Mouse (Mus musculus) erythroid progenitor cell, adult 5-6 weeks (primary cell): ENCODE data around the gene Hs3st1. TPM values are rescaled to one million over a fixed set of nuclear protein-coding genes. Genes with fewer than 3 reads are reported as not detected.
"Not testable (repeated sequence)": the region's sequence is repeated elsewhere in the genome, so short reads cannot be mapped to it uniquely, and the experiment has no call there.

Experiments used
- ATAC-seq: replicated peaks from 2 replicates; pipeline ENCODE4 v1.8.0; 2016; ENCODE audit warnings: moderate number of reproducible peaks, mild to moderate bottlenecking, moderate TSS enrichment, inconsistent platforms; ENCODE audit not compliant: poor library complexity, low FRiP score, severe bottlenecking
- total RNA-seq, 2 experiments: library from RNA; stranded (forward) in 1 of 2; stranded (reverse) in 1 of 2; fragments of 150-400 nt in 1 of 2; fragments of 186-747, 209-891 nt in 1 of 2; gene quantifications; 2 replicates each; pipeline versions ENCODE4 v1.2.3 to v1.2.4; 2015 to 2017; ENCODE audit warnings: low replicate concordance in 2 of 2

Hs3st1 gene
- total RNA-seq (2015; ENCODE audit: low replicate concordance) (not detected in 2 replicates), total RNA-seq (2017; ENCODE audit: low replicate concordance) (0.45 TPM in 1 of 2 replicates, not detected in the other)

DNA sequence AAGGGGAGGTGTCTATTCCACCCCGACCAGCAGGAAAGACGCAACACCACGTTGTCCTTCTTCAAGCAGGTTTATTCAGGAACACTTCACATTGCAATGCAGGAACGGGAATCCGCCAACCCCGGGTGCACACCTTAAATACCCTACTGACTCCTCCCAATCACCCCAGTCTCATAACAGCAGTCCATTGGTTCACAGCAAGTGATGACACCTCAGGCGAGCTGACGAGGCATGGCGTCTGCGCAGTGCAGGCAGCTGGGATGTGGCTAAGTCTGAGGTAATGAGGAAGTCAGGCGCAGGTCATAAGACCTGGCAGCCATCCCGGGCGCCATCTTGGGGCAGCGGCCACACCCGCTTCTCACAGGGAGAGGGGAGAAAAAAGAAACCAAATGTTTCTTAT lies at the start of gene Hs3st1:
Gene Hs3st1 (minus strand): TSS at position 101 of the 400 bp plus-strand sequence.
- ATAC-seq = not testable (repeated sequence)

DNA sequence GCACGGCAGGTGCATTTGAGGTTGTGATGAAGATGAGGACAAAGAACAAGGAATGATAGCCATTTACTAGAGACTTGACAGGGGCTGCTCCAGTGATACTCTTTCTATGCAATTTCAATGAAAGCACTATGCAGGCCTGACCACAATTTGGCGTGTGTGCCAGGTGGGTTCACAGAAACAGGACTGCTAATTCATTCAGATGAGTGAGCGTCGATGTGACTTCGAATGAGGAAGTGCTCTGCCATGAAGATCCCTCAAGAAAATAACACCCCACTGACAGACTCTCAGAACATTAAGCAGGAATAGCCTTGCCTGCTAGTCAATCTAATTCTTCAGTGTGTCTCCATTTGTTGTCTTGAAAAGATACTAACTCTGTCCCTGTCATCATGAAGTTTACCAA lies 49.4 kb upstream of the Hs3st1 start:
- no peak for ATAC-seq

DNA sequence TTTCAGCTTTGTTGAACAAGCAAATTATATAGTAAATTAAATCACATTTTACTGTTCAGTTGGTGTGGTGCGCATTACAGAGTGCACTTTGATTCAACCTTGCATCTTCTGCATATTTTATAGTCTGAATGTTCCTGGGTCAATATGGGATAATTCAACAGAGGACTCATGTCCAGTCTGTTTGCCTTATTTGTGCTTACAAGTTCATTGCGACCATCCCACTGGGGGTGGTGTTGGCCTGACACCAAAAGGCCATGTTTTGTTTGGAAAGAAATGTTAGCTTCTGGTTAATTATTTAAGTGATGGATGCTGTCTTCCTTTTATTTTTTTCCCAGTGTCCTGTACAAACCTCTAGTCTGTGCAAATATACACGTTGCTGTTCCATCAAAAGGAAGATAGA lies 48.7 kb upstream of the Hs3st1 start:
- no peak for ATAC-seq

DNA sequence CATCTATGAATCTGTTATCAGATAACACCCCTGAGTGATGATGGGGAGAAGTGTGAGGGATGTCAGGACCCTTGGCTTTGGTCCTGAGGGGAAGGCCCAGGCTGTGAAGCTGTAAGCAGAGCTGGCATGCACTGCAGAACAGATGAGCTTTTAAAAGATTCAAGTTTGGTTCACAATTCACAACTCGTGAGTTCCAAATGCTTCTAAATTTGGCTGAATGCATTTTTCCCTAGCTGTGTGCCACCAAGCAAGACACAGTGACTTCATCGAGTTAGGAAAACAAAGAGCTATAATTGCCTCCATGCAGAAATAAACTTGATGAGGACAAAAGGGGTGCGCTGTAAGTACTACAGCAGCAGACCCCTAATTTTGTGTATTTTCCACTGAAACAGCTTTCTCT lies 48.2 kb upstream of the Hs3st1 start:
- no peak for ATAC-seq

DNA sequence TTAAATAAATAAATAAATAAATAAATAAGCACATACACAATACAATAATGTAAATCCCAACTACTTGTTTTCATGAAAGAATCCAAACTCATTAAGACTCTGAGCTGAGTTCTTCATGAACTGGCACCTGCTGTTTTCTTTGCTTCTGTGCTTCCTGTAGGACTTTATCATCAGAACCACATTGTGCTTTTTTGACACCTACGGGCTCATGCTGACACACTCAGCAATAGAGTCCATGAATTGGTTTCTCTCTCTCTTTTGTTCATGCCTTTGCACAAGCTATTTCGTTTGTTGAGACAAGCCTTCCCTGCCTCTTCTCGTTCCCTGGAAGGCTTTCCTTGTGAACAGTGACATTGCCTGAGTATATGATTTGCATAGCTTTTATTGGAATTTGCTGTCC lies 46.8 kb upstream of the Hs3st1 start:
- no peak for ATAC-seq

DNA sequence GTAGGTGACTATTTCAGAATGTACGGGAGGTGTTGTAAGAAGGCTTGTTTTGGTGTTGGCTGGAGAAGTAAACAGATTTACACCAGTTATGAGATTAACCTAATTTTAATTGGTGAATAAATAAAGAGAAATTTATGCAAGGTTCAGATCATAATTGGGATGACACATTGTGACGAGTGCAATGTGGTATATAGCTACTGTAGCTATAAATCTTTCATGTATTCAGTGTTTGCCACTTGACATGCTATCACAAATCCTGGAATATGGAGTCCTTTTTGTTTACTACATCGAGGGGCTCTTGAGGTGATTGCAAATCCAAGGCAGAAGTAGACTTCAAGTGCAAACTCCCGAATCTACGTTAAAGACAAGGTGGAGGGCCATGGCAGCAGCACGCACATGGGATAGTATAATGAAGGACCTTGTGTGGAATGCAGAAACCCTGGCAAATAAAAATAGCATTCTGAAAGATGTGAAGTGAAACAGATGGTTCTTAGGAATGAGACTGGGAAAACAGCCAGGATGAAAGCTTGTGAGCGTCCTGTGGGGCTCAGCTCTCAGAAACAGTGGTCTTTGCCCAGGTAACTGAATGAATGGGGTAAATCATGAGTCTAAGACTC lies 21.9 kb upstream of the Hs3st1 start:
- ATAC-seq = no peak

DNA sequence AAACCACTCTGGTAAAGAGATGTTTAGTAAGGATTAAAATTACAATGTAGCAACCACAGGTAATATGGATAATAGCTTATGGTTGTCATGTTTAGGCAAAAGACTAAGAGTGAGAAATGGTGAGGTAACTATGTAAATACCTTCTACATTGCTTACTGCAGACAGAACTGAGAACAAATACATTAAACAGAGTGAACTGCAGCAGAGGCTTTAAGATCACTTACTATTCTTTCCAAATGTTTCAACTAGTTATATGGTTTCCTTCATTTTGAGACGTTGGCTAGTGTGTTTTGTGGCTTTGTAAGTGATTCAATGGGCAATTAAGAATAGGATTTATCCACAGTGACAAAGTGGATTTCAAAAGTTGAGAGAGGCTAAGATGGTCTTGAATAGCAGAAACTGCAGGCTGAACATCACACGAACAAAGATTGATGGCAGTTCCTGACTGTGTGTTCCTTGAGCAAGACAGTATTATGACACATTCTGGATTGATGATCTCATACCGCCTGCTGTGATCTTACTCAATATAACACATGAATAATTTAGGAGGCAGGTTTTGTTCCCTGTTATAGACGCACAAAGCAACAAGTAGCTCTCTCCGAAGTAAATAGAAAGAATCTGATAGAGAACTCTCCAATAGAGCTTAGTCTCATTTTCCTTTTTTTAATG lies 16.5 kb upstream of the Hs3st1 start:
- ATAC-seq = no peak

DNA sequence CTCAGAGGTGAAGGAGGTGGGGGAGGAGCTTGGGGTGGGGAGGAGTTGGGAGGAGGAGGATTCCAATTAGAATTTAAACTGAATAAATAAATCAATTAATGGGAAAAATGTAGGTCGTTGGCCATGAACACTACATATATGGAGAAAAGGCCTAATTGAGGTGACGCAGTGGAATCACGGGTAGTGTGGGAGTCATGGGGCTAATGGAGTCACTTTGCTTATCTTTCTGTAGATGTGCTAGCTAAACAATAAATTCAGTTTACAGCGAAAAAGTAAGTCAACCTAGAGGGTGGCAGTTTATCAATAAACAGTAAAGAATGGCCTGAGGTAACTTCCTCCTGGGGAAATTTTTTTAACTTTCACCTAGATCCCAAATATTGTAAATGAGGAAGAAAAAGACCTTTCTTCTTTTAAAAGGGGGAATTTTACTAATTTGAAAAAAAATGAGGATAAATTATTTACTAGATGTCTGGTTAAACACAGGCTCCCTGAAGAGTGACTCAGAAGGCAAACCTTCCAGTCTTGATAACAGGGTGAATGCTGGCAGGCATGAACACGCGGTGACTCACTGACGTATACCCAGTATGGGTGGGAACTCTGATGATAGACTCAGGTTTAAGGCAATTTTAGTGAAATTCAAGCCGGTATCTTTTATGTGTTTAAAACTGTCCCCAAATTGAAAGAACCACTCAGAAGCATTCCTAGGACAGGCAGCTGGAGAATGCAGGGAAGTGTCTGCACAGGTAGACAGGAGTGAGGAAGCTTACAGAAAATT lies 6.6 kb upstream of the Hs3st1 start:
- no peak for ATAC-seq

DNA sequence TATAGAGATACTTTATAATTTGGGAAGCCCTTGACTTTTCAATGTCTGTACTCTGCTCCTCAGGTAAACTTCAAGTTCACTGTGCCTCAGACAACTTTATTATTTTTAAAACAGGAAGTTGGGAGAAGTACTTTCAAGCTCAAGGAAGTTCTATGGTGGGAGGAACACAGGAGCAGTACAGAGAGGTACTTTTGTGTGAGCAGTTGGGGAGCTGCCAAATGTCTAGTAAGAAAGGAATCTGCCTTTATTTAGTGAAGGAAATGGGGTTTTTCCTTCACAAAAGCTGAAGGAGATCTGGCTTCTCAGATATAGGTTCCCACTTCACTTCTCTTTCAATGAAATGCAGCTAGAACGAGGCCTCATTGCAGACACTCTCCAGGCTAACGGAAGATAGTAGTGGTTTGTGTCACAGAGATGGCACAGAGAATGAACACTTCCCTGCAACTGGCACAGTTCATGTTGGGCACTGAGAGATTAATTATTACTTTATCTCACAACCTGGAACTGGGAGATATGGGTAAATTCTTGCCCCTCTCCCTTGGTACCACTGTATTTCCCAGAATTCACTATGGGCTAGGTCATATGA lies 3.7 kb upstream of the Hs3st1 start:
- ATAC-seq = no peak

DNA sequence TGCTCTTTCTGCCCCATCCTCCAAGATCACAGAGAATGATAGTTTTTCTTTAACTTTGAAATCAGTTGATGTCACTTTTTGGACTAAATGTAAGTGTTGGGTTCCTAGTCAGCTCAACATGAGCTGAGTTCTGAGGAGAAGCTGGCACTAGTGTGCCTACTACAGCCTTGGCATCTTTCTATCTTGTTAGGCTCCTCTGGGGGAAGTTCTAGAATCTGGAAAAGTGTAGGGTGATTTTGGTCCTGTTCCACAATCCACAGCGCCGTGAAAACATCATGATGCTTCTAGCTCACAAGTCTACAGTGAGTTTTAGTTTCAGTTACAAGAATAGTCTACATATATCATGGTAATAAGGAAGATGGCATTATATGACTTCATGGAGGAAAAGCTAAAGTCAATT lies 18.4 kb downstream of the Hs3st1 start:
- ATAC-seq = no peak

DNA sequence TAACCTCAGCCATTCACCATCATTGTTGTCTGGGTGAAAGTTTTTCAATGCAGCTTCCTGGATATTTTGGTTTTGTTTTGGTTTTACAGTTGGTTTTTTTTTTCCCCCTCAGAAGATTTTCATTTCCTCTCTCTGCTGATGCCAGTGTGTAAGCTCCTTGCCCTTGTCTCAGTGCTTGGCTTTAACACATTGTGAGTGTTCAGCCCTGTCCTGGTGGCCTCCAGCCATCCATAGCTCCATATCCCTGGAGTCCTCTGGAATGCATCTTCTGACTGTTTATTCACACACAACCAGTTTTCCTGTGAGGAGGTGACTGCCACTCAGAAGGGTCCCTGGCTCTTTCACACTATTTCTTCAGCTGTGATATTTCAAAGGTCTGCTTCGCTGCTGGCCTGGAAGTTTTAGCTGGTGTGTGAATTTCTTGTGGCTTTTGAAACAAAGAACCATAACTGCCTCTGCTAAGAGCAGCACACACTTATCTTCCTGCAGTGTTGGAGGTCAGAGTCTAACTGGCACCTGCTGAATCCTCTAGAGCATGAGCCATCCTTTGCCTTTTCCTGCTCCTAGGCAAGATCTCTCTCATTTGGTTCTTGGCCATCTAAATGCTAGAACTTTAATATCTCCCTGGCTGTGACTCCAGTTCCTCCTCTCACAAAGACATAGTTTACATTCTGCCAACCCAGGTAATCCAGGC lies 21.4 kb downstream of the Hs3st1 start:
- no peak for ATAC-seq

DNA sequence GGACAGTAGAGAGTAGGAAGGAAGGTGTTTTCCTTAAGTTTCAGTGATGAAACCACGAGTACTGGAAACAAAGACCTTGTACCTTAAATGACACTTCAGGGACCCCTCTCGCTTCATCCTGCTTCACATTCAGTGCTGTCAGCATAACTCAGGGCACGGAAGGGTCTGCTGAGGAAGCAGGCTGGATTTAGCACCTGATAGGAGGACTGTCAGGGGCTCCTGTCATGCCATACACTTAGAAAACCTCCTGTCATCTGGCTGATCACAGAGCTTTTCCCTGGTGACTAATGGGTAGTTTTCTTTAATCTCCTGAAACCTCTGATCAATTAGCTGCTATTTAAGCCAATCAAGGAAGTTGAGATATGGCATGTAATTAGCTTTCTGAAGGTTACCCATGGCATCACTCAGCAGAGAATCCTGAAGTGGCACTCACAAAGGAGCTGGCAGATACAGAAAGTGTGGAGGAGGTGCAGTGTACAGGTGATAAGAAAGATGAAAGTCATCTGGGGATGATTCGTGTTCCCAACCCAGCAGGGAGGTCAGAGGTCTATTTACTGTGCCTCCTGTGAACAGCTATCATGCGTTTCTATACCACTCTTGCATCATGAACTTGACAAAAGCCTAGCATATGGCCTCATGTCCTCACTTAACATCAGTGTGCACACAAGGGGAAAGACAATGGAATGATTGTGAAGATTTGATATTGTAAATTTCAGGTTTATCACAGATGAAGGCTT lies 22.1 kb downstream of the Hs3st1 start:
- no peak for ATAC-seq

DNA sequence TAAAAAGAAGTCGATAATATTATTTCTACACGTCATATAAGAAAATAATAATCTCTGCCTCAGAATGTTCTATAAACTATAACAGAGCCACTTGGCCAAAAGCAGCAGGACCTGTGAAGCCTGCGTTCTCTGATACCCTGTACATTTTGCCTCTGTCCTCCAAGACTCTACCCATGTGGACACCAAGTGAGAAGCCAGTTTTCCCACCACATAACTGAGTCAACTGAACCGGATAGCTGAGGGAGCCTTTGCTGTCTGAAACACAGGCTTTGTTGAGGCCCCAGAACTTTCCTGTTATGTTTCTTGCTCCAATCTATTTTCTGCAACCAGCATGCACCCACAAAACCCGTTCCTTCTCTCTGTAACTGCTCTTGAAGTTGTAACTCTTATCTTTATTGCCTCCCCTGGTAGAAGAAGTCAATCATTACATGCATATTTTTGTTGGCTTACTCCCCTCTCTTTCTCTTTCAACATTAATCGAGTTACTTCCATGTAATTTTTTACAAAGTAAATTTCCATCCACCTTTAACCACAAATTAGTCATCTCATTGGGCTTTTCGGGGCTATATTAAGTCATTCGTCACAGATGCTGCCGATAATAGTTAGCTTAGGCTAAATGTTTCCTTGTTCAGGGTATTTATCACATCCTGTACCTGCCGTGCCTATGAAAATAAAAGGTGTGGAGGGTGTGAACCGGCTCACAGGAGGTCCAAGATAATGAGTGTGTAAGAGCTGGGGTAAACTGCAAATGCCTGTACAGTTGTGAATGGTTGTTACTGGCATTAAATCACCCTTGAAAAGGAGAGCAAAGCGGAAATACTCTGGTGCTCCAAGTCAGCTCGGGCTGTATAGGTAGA lies 39.4 kb downstream of the Hs3st1 start:
- no peak for ATAC-seq

DNA sequence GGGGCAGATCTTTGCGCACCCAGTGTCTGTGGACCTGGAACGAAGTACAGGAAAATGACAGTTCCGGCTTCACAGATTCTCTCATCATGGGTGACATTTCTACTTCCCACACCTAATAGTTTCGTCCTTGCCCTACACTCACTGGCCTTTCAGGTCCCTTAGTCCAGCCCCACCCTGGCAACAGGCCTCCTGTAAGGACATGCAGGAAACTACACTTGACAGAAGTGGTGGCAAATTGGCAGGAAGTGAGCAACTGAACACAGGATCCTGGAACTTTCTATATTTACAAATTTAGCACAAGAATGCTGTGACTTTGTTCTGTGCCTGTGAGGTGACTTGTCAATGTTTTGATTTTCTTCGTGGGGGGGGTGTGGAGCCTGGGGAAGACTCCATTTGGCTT lies 40.1 kb downstream of the Hs3st1 start:
- ATAC-seq = no peak

DNA sequence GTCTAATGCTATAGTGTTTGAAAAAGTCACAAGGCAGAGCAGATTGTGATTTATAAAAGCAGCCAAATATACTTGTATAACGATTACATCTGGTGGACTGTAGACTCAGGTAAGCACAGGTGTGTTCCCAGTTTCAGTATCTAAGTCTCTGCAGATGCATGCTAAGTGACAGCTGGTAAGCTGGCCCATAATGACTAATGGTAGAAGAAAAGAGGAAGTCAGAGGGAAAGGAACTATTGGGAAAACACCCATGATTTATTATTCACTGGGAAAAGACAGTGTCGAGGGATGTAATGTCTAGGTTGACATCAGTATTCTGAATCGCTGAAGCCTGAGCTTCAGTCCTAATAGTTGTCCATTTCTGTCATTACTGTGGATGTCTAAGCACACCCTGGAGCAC lies 49.7 kb downstream of the Hs3st1 start:
- no peak for ATAC-seq

DNA sequence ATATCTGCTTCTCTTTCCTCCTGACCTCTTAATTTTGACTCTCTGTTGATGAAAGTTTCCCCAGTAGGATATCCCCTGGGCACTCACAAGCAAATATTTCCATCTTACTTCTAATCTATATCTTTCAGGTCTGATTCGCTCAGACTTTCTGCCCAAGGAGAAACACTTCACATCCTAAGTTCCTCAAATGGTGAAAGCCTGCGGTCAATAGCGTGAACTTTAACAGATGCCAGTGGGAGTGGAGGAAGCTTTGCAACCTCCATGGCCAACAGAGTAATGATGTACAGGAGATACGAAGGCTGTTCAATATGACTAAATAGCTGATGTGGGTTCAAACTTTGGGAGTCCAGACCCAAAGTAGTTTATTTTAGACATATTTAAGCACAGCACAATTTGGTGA lies 94.4 kb downstream of the Hs3st1 start:
- no peak for ATAC-seq

DNA sequence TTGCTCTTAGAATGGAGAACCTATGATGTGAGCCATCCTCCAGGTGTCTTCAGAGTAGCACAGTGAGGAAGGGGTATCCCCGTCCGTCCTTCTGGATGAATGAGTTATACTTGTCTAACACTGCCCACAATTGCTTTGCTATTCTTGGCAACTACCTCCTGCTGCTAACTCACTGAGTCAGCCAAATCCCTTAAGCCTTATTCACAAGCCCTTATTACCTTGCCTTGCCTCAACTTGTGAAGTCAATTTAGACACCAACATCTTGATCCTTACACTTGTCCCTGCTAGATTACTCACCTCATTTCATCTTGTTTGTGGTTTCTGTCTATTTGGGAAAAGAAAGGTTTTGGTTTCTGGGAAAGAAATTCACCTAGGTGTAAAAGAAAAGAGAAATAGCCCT lies 95.9 kb downstream of the Hs3st1 start:
- no peak for ATAC-seq

DNA sequence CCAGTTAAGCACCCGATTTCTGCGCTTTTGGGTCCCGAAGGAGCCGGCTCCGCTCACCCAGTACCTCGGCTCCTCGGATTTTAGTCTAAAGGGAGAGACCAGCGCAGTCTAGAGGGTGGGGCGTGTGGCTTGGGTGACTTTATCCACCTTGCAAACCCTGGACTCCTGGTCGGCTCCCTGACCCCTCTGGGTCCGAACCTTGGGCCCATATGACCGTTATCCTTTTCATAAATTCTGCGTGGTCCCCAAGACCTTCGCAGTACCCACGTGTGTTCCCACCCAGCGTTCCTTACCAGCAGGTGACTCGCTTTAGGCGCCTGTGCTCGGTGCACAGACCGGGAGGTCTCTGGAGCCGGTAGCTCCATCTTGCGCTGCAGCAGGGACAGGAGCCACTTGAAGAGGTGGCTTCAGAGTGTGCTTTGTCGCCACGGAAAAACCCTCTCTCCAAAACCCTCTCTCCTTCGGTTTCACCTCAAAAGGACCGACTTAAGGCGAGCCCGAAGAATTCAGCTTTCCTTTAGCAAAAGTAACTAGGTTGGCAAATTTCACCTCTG lies 110.4 kb downstream of the Hs3st1 start:
- no peak for ATAC-seq
